Mouse (Mus musculus) ZHBTc4 (cell line): ENCODE measurements around the gene Tmem269.

Experiments
- DNase-seq: peaks from one replicate; pipeline ENCODE4 v3.0.0-alpha.2; 2011; ENCODE audit warnings: low read depth, low spot score

Tmem269 gene

GRCm38 (mm10) chr4:119180133-119180707, 37.8 kb downstream of the Tmem269 start:
- DNase-seq, result peak; percentile 30

GRCm38 (mm10) chr4:119178331-119178730, 39.7 kb downstream of the Tmem269 start:
- DNase-seq, result no peak

GRCm38 (mm10) chr4:119177702-119178101, 40.3 kb downstream of the Tmem269 start:
- no peak for DNase-seq

GRCm38 (mm10) chr4:119173851-119174453, 44.1 kb downstream of the Tmem269 start, which contains the start of gene Zfp691:
Gene Zfp691 (minus strand): TSS chr4:119174195.
- DNase-seq, result peak; percentile 97

GRCm38 (mm10) chr4:119172919-119173650, 44.9 kb downstream of the Tmem269 start:
- peak; percentile 25 for DNase-seq

GRCm38 (mm10) chr4:119167663-119168062, 50.4 kb downstream of the Tmem269 start:
- DNase-seq, result peak; percentile 89

- DNase-seq, result peak; percentile 34
These were observed 50.9 kb downstream of the Tmem269 start for GRCm38 (mm10) chr4:119167068-119167467.

GRCm38 (mm10) chr4:119165916-119166315, 52.1 kb downstream of the Tmem269 start:
- peak; percentile 28 for DNase-seq

GRCm38 (mm10) chr4:119162990-119163389, 55.0 kb downstream of the Tmem269 start:
- DNase-seq, result no peak

- DNase-seq, result no peak
These were observed 56.7 kb downstream of the Tmem269 start for GRCm38 (mm10) chr4:119161358-119161757.

- DNase-seq, result no peak
These were observed 60.1 kb downstream of the Tmem269 start for GRCm38 (mm10) chr4:119157891-119158290.

- peak; percentile 79 for DNase-seq
These were observed 60.8 kb downstream of the Tmem269 start for GRCm38 (mm10) chr4:119157186-119157585.
